Mouse (Mus musculus): ENCODE results near the gene Frmpd2.

Gene Frmpd2

DNA sequence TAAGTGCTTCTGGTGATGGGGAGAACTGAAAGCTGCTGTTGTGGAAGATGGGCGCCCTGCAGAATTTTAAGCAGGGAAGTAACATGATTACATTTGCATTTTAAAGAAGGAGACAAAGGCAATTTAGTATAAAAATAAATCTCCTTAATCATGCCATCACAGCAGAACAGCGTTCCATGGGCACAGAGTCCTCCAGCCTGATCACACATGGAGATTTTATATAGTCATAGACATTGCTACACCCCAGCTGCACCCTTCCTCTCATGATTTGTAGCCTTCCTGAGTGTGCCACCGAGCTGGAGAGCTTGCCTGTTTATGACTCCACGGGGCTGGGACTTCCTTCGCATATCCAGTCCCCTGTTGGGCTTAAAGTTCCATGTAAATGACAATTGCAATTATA is 42.4 kb downstream of the Frmpd2 start:
- no peak for DNase-seq

DNA sequence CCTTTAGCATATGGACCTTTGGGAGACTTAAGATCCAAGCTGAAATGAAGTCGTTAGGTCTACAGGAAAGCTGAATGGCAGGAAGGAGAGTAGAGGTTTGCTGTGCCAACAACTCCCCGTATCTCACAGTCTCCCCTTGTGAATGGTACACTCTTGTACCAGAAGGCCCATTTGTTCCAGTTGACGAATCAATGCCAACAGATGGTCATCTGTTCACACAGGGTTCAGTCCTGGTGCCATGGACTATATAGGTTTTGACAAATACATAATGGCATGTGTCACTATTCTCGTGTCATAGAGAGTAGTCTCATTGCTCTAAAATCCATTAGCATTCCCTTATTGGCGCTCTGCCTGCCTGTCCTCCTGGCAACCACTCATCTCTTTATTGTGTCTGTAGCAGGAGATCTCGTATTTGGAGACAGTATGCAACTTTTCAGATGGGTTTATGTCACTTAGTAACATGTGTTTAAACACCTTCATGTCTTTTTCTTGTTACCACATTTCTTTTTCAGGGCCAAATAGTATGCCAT is 43.3 kb downstream of the Frmpd2 start:
- no peak for DNase-seq

DNA sequence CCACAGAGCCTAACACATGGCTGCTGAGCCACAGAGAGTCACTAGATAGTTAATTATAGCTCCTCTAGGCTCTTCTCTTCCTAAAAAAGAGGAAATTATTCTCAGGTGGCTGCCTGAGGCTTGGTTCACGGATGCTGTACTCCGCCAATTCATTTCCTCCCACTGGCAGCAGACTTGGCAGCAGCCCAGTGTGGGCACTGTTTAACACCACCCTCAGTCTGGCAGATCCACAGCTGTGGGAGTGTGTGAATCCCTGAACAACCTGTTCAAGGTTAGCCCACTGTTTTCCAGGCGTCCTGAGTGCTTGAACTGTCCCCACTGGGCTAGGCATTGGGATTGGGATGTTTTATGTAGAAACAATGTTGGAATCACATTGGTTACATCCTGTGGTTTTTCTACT is 50.0 kb downstream of the Frmpd2 start:
- peak; percentile 25 to 31 for DNase-seq

- DNase-seq: peak; percentile 10 to 11
Observed at GRCm38 (mm10) chr14:33525272-33525983, 53.9 kb downstream of the Frmpd2 start.

DNA sequence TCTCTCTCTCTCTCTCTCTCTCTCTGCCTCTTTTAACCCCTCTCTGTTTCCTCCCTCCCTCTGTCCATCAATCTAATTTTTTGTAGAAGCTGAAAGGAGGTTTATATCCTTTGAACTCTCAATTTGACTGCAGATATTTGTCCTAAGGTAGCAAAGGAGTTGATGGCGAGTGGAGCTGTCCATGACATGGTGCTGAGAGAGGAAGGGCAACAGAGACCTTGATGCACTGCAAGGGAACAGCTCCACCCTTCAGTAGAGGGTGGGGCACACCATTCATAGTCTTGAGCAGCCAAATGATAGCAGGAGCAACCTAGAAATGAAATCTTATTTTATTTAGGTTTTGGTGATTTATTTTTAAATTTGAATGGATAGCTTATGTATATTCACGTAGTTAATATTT is 55.1 kb downstream of the Frmpd2 start:
- DNase-seq: no peak

GRCm38 (mm10) chr14:33527938-33528337 is 56.4 kb downstream of the Frmpd2 start:
- no peak for DNase-seq

- DNase-seq: no peak
Observed at GRCm38 (mm10) chr14:33531331-33531912, 59.9 kb downstream of the Frmpd2 start.

GRCm38 (mm10) chr14:33532792-33533191 is 61.3 kb downstream of the Frmpd2 start:
- DNase-seq: no peak

DNA sequence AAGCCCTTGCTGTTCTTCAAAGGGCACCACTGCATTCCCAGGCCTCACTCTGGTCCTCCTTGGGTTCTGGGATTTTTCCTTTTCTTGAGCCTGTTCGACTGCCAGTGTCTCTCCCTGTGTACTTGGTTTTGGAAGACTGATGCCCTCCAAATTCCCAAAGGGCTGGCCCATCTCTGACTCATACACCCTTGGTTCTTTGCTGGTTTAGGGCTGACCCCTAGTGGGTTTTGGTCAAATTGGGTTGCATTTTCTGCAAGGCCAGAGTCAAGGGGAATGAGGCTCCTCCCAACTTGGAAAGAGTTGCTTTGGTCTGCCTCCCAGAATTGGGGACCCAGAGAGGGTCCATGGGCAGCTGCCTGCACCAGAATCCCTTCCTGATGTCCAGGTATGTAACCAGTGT is 62.0 kb downstream of the Frmpd2 start:
- DNase-seq: no peak

DNA sequence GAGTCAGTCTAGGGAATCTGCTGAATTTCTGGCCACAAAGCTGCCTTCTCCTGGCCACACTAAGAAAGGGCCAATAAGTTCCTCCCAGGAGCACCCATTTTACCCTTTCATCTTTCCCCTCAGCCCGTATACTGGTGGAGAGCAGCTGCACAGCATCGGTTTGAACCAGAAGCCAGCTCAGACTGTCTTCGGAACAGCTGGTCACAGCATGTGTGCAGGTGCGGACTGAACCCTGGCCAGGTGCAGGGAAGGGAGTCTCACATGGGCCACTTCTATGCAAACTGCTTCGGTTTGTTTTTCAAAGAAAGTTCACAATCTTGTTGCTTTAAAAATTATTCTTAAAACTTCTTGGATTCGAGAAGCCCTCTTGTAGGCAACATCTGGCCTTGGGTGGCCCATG is 63.8 kb downstream of the Frmpd2 start:
- DNase-seq: no peak

- no peak for DNase-seq
Observed at GRCm38 (mm10) chr14:33539559-33540167, 68.2 kb downstream of the Frmpd2 start.

GRCm38 (mm10) chr14:33545565-33546143 is 74.2 kb downstream of the Frmpd2 start:
- no peak for DNase-seq

GRCm38 (mm10) chr14:33548650-33549049 is 77.2 kb downstream of the Frmpd2 start:
- no peak for DNase-seq

GRCm38 (mm10) chr14:33549856-33550255 is 78.4 kb downstream of the Frmpd2 start:
- peak; percentile 61 to 77 for DNase-seq

DNA sequence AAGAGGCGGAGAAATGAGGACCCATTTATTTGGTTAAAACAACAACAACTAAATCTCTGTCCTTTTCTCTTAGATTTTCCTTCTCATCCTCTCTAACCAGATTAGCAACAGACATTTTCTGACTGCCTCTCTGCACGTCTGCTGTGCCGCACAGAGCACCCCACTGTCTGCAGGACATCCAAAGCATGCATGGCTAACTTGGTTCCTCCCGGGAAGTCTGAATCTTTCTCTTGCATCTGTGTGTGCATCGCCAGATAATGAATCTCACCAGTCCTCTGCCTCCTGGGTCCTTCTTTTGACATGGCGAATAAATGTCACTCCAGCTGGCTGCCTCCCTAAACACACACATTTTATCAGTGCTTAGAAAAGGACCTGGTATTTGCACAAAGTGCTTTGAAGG is 99.2 kb downstream of the Frmpd2 start:
- DNase-seq: no peak

DNA sequence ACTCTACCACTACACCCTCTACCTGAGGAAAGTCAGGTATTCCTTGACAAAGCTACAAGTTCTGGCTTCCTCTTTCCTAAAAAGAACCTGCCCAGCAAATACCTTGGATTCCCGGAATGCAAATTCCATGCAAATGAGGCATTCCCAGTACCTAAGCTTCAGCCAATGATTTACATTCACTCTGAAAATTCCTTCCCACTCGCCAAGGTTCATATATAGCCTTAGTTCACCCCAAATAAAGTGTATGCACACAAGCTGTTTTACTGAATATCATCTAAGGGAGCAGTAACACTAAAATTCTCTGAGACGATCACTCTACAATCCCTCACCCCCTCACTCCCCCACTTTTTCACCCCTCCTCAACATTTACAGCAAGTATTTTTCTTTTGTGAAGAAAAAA is 102.1 kb downstream of the Frmpd2 start:
- no peak for DNase-seq

- no peak for DNase-seq
Observed at GRCm38 (mm10) chr14:33579771-33580484, 108.4 kb downstream of the Frmpd2 start.

DNA sequence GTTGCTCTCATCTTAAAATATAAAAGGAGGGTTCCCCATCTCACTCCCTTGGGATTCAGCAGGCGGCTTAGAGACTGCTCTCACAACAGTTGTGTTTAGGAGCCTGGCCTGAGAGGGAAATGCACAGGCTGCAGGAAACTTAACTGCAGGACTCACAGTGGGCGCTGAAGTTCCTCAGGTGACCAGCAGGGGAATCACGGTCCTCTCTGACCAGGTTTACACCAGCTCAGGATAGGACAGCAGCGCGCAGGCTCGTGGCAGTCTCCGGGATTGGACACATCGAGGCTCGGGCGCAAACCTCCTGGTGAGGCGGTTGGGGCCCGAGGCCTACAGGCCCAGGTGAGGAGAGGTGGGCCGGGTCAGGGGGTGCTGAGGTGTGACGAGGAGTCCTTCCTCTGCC is 117.5 kb downstream of the Frmpd2 start, which contains the start of gene Ptpn20:
Ptpn20 (plus strand) TSS at position 257 of the 400 bp plus-strand sequence.
- no peak for DNase-seq

DNA sequence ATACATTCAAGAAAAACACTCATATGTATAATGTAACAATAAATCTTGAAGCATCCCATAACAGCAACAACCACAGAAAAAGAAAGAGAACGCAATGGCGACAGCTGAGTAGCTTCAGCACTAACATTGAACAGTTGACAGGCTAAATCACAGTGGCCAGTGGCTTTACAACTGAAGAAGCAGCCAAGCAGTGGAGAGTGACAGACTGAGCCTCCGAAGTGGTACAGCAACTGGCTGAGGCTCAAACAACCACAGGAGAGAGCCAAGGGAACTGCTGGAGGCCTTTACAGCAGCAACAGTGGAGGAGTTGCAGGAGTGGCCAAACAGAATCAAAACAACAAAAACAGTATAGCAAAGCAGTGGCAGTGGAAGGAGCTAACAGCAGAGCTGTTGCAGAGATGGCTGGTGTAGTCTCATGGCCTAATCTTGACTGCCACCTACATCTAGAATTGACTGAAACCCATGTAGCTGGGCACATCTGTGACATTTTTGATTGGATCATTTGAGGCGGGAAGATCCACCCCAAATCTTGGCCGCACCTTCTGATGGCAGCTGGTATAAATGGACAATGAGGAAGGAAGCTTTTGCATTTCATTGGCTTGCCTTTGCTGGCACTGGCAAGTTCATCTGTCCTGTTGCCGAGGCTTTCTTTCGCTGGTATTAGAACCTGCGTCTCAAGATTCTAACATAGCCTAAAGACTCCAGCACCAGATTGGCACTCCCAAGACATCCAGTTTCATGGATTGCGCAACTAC is 127.1 kb downstream of the Frmpd2 start:
- DNase-seq: no peak

- no peak for DNase-seq
Observed at GRCm38 (mm10) chr14:33607431-33607830, 135.9 kb downstream of the Frmpd2 start.

Data from cerebellum, adult 18-20 months (tissue).